12 mouse cellular contexts compared by ENCODE assay signal in genomic region chr12:83882503-83882902, GRCm38 (mm10). TPM values are rescaled to one million over a fixed set of nuclear protein-coding genes. Genes with fewer than 3 reads are reported as not detected.
DNase-seq lines count a peak whose midpoint lies in the region; ATAC-seq and TF ChIP-seq lines count a peak whose summit lies in the region.
"Had no signal": no experiment of that assay in that cellular context is flagged by ENCODE, and none has a peak within 500 bp of the region (broad histone marks: within the 10 kb centered on the region; RNA-seq: fewer than 3 reads in every experiment).

No protein-coding gene starts in this region.

- H3K9me3 ChIP-seq in embryonic facial prominence, embryonic 13.5 days: no peaks in the 10 kb centered on the region
- H3K9me3 ChIP-seq in embryonic facial prominence, embryonic 10.5 days: no peaks in the 10 kb centered on the region
- H3K9me3 ChIP-seq: forebrain, embryonic 12.5 days had no signal

- 77% methylated on average over 7 of the region's 7 CpGs for WGBS in embryonic facial prominence, embryonic 13.5 days
- 87% methylated on average over 7 of the region's 7 CpGs for WGBS in embryonic facial prominence, embryonic 10.5 days

- H3K4me2 ChIP-seq in embryonic facial prominence, embryonic 13.5 days: no peak overlapping the region
- H3K4me2 ChIP-seq: forebrain, embryonic 12.5 days; liver, embryonic 11.5 days had no signal

- H3K4me3 ChIP-seq in embryonic facial prominence, embryonic 13.5 days: no peak overlapping the region
- H3K4me3 ChIP-seq in embryonic facial prominence, embryonic 10.5 days: no peak overlapping the region
- no peak overlapping the region for H3K4me3 ChIP-seq in bone marrow macrophage, adult 2 months (ENCODE audit: insufficient read depth, low read length)
- H3K4me3 ChIP-seq: forebrain, embryonic 12.5 days had no signal

- 0 out of 2 replicates have a peak, but pooled peaks cover 7% of the 10 kb centered on the region for H3K4me1 ChIP-seq in embryonic facial prominence, embryonic 13.5 days
- no peaks in the 10 kb centered on the region for H3K4me1 ChIP-seq in embryonic facial prominence, embryonic 10.5 days
- H3K4me1 ChIP-seq in bone marrow macrophage, adult 2 months (ENCODE audit: control insufficient read depth, insufficient read depth, low read length): peaks cover 13% of the 10 kb centered on the region
- H3K4me1 ChIP-seq: forebrain, embryonic 12.5 days had no signal

- TF ChIP-seq POLR2A in bone marrow macrophage, adult 2 months (IDR thresholded peaks at IDR 0.05; ENCODE audit: borderline replicate concordance, low read depth, low read length): no peak

- DNase-seq in embryonic facial prominence, embryonic 10.5 days (ENCODE audit: low spot score): no peak
- peak; percentile 26 for DNase-seq in kidney, postnatal 10 days
- DNase-seq in lung, postnatal 4 days: peak; percentile 19 to 47
- no peak for DNase-seq in testis, postnatal 10 days (ENCODE audit: low spot score)
- DNase-seq in heart, postnatal 36 days: no peak
- DNase-seq in yolk sac, embryonic 10.5 days (ENCODE audit: low spot score): no peak
- DNase-seq: retina, postnatal 1 day had no signal

- H3K9ac ChIP-seq in embryonic facial prominence, embryonic 13.5 days: no peak overlapping the region
- H3K9ac ChIP-seq: forebrain, embryonic 12.5 days had no signal

- no peak for ATAC-seq in embryonic facial prominence, embryonic 13.5 days (ENCODE audit: insufficient number of reproducible peaks, insufficient read depth, low FRiP score, low TSS enrichment, low read depth)

- intact Hi-C loops in heart, postnatal 36 days (cut with DNase I): no loop called here

- TF ChIP-seq CTCF in bone marrow macrophage, adult 2 months (IDR thresholded peaks at IDR 0.05; ENCODE audit: low read depth, low read length): no peak

- peaks cover 19% of the 10 kb centered on the region for H3K36me3 ChIP-seq in embryonic facial prominence, embryonic 13.5 days
- peaks cover 44% of the 10 kb centered on the region for H3K36me3 ChIP-seq in embryonic facial prominence, embryonic 10.5 days (replicated peaks)

- H3K27me3 ChIP-seq in embryonic facial prominence, embryonic 13.5 days: no peaks in the 10 kb centered on the region
- no peaks in the 10 kb centered on the region for H3K27me3 ChIP-seq in embryonic facial prominence, embryonic 10.5 days (replicated peaks; ENCODE audit: low read depth, poor library complexity, severe bottlenecking)
- H3K27me3 ChIP-seq: forebrain, embryonic 12.5 days had no signal

- peak overlapping the region; percentile 68; the same call in 1 of the 2 replicates for H3K27ac ChIP-seq in embryonic facial prominence, embryonic 13.5 days
- H3K27ac ChIP-seq in embryonic facial prominence, embryonic 10.5 days (replicated peaks): no peak overlapping the region
- peak overlapping the region; percentile 15; the same call in 1 of the 2 replicates for H3K27ac ChIP-seq in bone marrow macrophage, adult 2 months (ENCODE audit: insufficient read depth, low read depth, low read length)
- H3K27ac ChIP-seq: forebrain, embryonic 12.5 days; kidney, postnatal 0 days had no signal

RNA-seq across cellular contexts. Expression of gene Numb, which starts 39.2 kb away (rescaled TPM):
- 33.1 and 34.9 TPM in 2 replicates for polyA plus RNA-seq in embryonic facial prominence, embryonic 13.5 days (2015; fragmentation: Nextera tagmentation; extraction: Ambion mirVana)
- polyA plus RNA-seq in embryonic facial prominence, embryonic 10.5 days (2016; fragmentation: Nextera tagmentation; extraction: Ambion mirVana): 39.3 and 41.9 TPM in 2 replicates
- 33.0 and 42.4 TPM in 2 replicates for polyA plus RNA-seq in bone marrow macrophage, adult 2 months (2012; ENCODE audit: insufficient read depth, insufficient read length, missing spikeins)
- total RNA-seq in heart, postnatal 36 days (2021): 10 to 100 TPM; 31.4 to 36.3 TPM

Comparison
In these comparisons a context has a peak if more than half of its experiments do, and no peak if none do; other contexts are left out.
1. DNase-seq: peak in kidney, postnatal 10 days (single experiment) and lung, postnatal 4 days (2 of 2); none in embryonic facial prominence, embryonic 10.5 days (single experiment), testis, postnatal 10 days (single experiment), heart, postnatal 36 days (0 of 2) and yolk sac, embryonic 10.5 days (single experiment).